Mouse (Mus musculus): Measurements from ENCODE around the gene Fbxw25. TPM values are rescaled to one million over a fixed set of nuclear protein-coding genes. Genes with fewer than 3 reads are reported as not detected.
"Not testable (repeated sequence)": the region's sequence is repeated elsewhere in the genome, so short reads cannot be mapped to it uniquely, and the experiment has no call there.

Gene Fbxw25
- polyA plus RNA-seq (2014; fragmentation: Nextera tagmentation; extraction: Ambion mirVana) = not detected in 2 replicates

DNA sequence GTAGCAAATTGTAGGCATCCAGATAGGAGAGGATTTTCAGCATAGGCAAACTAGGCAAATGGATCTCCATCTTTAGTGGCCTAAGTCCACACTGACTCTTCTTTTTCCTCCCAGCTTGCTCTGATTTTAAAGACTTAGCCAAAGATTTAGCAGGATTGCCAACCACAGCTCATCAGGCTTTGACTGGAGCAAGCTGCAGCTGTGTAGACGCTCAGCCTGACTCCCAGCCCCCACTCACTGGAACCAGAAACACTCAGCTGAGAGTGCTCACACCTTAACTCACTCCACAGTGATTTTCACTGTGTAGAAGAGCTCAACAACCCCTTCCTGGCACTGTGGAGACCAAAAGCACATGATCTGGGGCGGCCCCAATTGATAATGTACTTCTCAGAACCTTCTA, at the start of gene Fbxw25:
TSS of gene Fbxw25 (minus strand) at position 101 of the 400 bp plus-strand sequence.
- H3K27ac ChIP-seq (ENCODE audit: low read depth, low read length); H3K9ac ChIP-seq (ENCODE audit: low read length); ATAC-seq; H3K36me3 ChIP-seq (ENCODE audit: control insufficient read depth, insufficient read depth, low read length); H3K4me3 ChIP-seq (ENCODE audit: low read depth, low read length); H3K27me3 ChIP-seq (replicated peaks; ENCODE audit: control insufficient read depth, insufficient read depth, low read length); H3K4me2 ChIP-seq (ENCODE audit: low read length); H3K4me1 ChIP-seq (ENCODE audit: control insufficient read depth, insufficient read depth, low read length); H3K9me3 ChIP-seq (replicated peaks; ENCODE audit: control insufficient read depth, low read length); DNase-seq (ENCODE audit: low spot score): not testable (repeated sequence)
- 65% methylated on average over 2 of the region's 2 CpGs for WGBS

DNA sequence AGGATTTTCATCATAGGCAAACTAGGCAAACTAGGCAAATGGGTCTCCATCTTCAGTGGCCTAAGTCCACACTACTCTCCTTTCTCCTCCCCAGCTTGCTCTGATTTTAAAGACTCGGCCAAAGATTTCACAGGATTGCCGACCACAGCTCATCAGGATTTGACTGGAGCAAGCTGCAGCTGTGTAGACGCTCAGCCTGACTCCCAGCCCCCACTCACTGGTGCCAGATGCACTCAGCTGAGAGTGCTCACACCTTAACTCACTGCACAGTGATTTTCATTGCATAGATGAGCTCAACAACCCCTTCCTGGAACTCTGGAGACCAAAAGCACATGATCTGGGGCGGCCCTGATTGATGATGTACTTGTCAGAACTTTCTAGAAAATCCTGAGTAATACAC, 38.1 kb upstream of the Fbxw25 start, which contains the start of gene Fbxw18:
TSS of gene Fbxw18 (minus strand) at position 101 of the 400 bp plus-strand sequence.
- ATAC-seq; DNase-seq (ENCODE audit: low spot score); H3K36me3 ChIP-seq (ENCODE audit: control insufficient read depth, insufficient read depth, low read length); H3K27me3 ChIP-seq (replicated peaks; ENCODE audit: control insufficient read depth, insufficient read depth, low read length); H3K9me3 ChIP-seq (replicated peaks; ENCODE audit: control insufficient read depth, low read length); H3K4me2 ChIP-seq (ENCODE audit: low read length); H3K9ac ChIP-seq (ENCODE audit: low read length); H3K4me1 ChIP-seq (ENCODE audit: control insufficient read depth, insufficient read depth, low read length); H3K4me3 ChIP-seq (ENCODE audit: low read depth, low read length); H3K27ac ChIP-seq (ENCODE audit: low read depth, low read length): not testable (repeated sequence)
- 74% methylated on average over 4 of the region's 4 CpGs for WGBS

DNA sequence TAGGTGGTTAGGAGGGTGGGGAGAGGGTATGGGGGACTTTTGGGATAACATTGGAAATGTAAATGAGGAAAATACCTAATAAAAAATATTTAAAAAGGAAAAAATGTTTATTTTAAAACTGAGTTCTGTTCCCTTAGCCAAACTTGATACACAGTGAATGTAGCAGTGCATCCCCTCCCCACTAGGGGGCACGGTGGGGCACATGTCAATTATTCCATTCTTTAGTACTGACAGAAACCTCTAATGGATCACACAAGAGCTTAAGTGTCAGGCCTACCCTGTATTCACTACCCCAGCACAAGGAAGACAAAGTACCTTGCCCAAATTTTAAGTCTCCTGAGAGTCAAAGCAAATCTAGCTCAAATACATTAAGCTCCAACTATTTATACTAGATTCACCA, 20.8 kb upstream of the Fbxw25 start:
- no peaks in the 10 kb centered on the region for H3K9me3 ChIP-seq (replicated peaks; ENCODE audit: control insufficient read depth, low read length)
- WGBS = 6% methylated on average over 1 of the region's 1 CpGs
- no peaks in the 10 kb centered on the region for H3K4me1 ChIP-seq (ENCODE audit: control insufficient read depth, insufficient read depth, low read length)
- H3K4me3 ChIP-seq (ENCODE audit: low read depth, low read length) = no peak overlapping the region
- no peak overlapping the region for H3K9ac ChIP-seq (ENCODE audit: low read length)
- no peaks in the 10 kb centered on the region for H3K36me3 ChIP-seq (ENCODE audit: control insufficient read depth, insufficient read depth, low read length)
- H3K27ac ChIP-seq (ENCODE audit: low read depth, low read length) = no peak overlapping the region
- no peaks in the 10 kb centered on the region for H3K27me3 ChIP-seq (replicated peaks; ENCODE audit: control insufficient read depth, insufficient read depth, low read length)
- DNase-seq (ENCODE audit: low spot score) = peak; percentile 20
- no peak for ATAC-seq
- no peak overlapping the region for H3K4me2 ChIP-seq (ENCODE audit: low read length)

DNA sequence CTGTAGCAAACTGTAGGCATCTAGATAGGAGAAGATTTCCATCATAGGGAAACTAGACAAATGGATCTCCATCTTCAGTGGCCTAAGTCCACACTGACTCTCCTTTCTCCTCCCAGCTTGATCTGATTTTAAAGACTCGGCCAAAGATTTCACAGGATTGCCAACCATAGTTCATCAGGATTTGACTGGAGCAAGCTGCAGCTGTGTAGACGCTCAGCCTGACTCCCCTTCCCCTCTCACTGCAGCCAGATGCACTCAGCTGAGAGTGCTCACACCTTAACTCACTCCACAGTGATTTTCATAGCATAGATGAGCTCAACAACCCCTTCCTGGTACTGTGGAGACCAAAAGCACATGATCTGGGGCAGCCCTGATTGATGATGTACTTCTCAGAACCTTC, 38.5 kb downstream of the Fbxw25 start, which contains the start of gene Fbxw24:
TSS of gene Fbxw24 (minus strand) at position 101 of the 400 bp plus-strand sequence.
- ATAC-seq; H3K9ac ChIP-seq (ENCODE audit: low read length); H3K27ac ChIP-seq (ENCODE audit: low read depth, low read length); H3K4me3 ChIP-seq (ENCODE audit: low read depth, low read length); H3K9me3 ChIP-seq (replicated peaks; ENCODE audit: control insufficient read depth, low read length); DNase-seq (ENCODE audit: low spot score); H3K27me3 ChIP-seq (replicated peaks; ENCODE audit: control insufficient read depth, insufficient read depth, low read length); H3K36me3 ChIP-seq (ENCODE audit: control insufficient read depth, insufficient read depth, low read length); H3K4me2 ChIP-seq (ENCODE audit: low read length); H3K4me1 ChIP-seq (ENCODE audit: control insufficient read depth, insufficient read depth, low read length): not testable (repeated sequence)
- WGBS = 90% methylated on average over 2 of the region's 2 CpGs

DNA sequence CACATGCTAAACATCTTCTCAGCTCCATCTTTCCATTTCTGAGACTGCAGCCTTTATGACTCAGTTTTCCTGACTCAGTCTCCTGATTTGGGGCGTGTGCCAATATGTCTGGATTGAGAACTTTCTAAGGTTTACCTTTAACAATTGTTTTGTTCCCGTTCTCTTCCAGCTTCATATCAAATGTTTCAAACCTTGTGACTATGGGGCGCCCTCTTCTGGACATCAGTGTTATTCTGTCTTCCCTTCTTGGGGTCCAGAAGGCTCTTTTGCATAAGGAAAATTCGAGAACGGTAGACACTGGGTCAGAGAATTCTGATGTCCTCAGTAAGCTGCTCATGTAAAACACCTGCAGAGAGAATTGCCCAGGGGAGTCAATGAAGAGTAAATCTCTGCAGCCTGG, 57.6 kb downstream of the Fbxw25 start:
- H3K4me3 ChIP-seq (ENCODE audit: low read depth, low read length) = not testable (repeated sequence)
- DNase-seq (ENCODE audit: low spot score) = peak; percentile 39
- 42% methylated on average over 5 of the region's 5 CpGs for WGBS

DNA sequence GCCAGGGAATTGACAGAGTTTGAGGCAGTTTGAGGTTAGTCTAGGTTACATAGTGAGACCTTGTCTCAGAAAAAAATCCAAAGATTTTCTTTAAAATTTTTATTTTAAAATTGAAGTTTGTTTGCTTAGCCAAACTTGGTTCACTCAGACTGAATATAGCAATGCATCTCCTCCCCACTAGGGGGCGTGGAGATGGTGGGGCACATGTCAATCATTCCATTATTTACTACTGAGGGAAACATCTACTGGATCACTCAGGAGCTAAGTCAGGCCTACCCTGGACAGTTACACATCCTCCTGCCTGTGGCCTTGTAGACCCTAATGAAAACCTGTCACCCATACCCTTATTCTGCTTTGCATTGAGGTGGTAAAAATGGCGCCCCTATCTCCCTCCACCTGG, 62.3 kb downstream of the Fbxw25 start:
- H3K27me3 ChIP-seq (replicated peaks; ENCODE audit: control insufficient read depth, insufficient read depth, low read length); H3K9me3 ChIP-seq (replicated peaks; ENCODE audit: control insufficient read depth, low read length); H3K9ac ChIP-seq (ENCODE audit: low read length); H3K4me3 ChIP-seq (ENCODE audit: low read depth, low read length); ATAC-seq; H3K4me1 ChIP-seq (ENCODE audit: control insufficient read depth, insufficient read depth, low read length); H3K36me3 ChIP-seq (ENCODE audit: control insufficient read depth, insufficient read depth, low read length); DNase-seq (ENCODE audit: low spot score); H3K27ac ChIP-seq (ENCODE audit: low read depth, low read length); H3K4me2 ChIP-seq (ENCODE audit: low read length): not testable (repeated sequence)
- WGBS = 62% methylated on average over 2 of the region's 2 CpGs

More for the DNA sequence above, 57.6 kb downstream of the Fbxw25 start:
- ATAC-seq; H3K4me2 ChIP-seq (ENCODE audit: low read length); H3K27me3 ChIP-seq (replicated peaks; ENCODE audit: control insufficient read depth, insufficient read depth, low read length); H3K36me3 ChIP-seq (ENCODE audit: control insufficient read depth, insufficient read depth, low read length); H3K4me1 ChIP-seq (ENCODE audit: control insufficient read depth, insufficient read depth, low read length); H3K27ac ChIP-seq (ENCODE audit: low read depth, low read length); H3K9ac ChIP-seq (ENCODE audit: low read length); H3K9me3 ChIP-seq (replicated peaks; ENCODE audit: control insufficient read depth, low read length): not testable (repeated sequence)

DNA sequence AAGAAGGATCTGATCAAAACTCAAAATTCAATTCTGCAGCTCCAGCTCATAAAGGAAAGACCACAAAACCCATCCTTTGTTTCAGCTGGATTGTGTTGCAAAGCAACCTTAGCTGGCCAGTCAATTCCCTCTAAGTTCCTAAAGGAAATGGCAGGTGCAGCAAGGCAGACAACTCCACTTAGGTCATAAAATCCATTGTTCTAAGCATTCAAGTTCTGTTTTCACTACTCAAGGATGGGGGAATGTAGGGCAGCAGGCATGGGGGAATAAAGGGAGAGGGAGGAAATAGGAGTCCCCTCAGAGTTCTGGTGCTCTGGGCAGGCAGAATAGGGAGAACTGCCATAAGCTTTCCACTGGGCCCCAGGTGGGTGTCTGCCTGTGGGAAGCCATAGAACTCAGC, 67.2 kb downstream of the Fbxw25 start:
- H3K4me3 ChIP-seq (ENCODE audit: low read depth, low read length) = no peak overlapping the region
- ATAC-seq (no peak), DNase-seq (ENCODE audit: low spot score) (no peak)
- H3K27me3 ChIP-seq (replicated peaks; ENCODE audit: control insufficient read depth, insufficient read depth, low read length) = no peaks in the 10 kb centered on the region
- no peak overlapping the region for H3K4me2 ChIP-seq (ENCODE audit: low read length)
- H3K9me3 ChIP-seq (replicated peaks; ENCODE audit: control insufficient read depth, low read length) = no peaks in the 10 kb centered on the region
- H3K4me1 ChIP-seq (ENCODE audit: control insufficient read depth, insufficient read depth, low read length) = no peaks in the 10 kb centered on the region
- H3K9ac ChIP-seq (ENCODE audit: low read length) = no peak overlapping the region
- H3K36me3 ChIP-seq (ENCODE audit: control insufficient read depth, insufficient read depth, low read length) = no peaks in the 10 kb centered on the region
- no peak overlapping the region for H3K27ac ChIP-seq (ENCODE audit: low read depth, low read length)

Other genes starting within 250 kb of the Fbxw25 start
- not detected in 2 replicates for gene Fbxw16, start 215.5 kb downstream of the Fbxw25 start, polyA plus RNA-seq (2014; fragmentation: Nextera tagmentation; extraction: Ambion mirVana)
- gene Fbxw19, start 168.8 kb downstream of the Fbxw25 start, polyA plus RNA-seq (2014; fragmentation: Nextera tagmentation; extraction: Ambion mirVana) = not detected in 2 replicates
- gene Fbxw15, start 96.4 kb downstream of the Fbxw25 start, polyA plus RNA-seq (2014; fragmentation: Nextera tagmentation; extraction: Ambion mirVana) = not detected in 2 replicates
- gene Fbxw24, start 38.6 kb downstream of the Fbxw25 start, polyA plus RNA-seq (2014; fragmentation: Nextera tagmentation; extraction: Ambion mirVana) = not detected in 2 replicates
- not detected in 2 replicates for gene Fbxw18, start 38.0 kb upstream of the Fbxw25 start, polyA plus RNA-seq (2014; fragmentation: Nextera tagmentation; extraction: Ambion mirVana)
- gene Fbxw26, start 81.4 kb upstream of the Fbxw25 start, polyA plus RNA-seq (2014; fragmentation: Nextera tagmentation; extraction: Ambion mirVana) = not detected in 2 replicates
- not detected in 2 replicates for gene Fbxw27, start 126.0 kb upstream of the Fbxw25 start, polyA plus RNA-seq (2014; fragmentation: Nextera tagmentation; extraction: Ambion mirVana)
- gene Spink8, start 147.6 kb upstream of the Fbxw25 start, polyA plus RNA-seq (2014; fragmentation: Nextera tagmentation; extraction: Ambion mirVana) = not detected in 2 replicates
- 74.6 and 84.7 TPM in 2 replicates for gene Nme6, start 168.1 kb upstream of the Fbxw25 start, polyA plus RNA-seq (2014; fragmentation: Nextera tagmentation; extraction: Ambion mirVana)
- 1.1 TPM in 1 of 2 replicates, not detected in the other for gene Camp, start 185.0 kb upstream of the Fbxw25 start, polyA plus RNA-seq (2014; fragmentation: Nextera tagmentation; extraction: Ambion mirVana)
- 15.1 and 15.7 TPM in 2 replicates for gene Cdc25a, start 210.9 kb upstream of the Fbxw25 start, polyA plus RNA-seq (2014; fragmentation: Nextera tagmentation; extraction: Ambion mirVana)

Measured in forebrain, embryonic 14.5 days (tissue).